Mouse (Mus musculus) T-helper 2 cell (primary cell): ENCODE results near the gene Hist2h2aa1.

Source experiments
- in situ Hi-C: fragments of 300-600 bp; cut with MboI, MseI; formaldehyde crosslinking; loops from one replicate; pipeline ENCODE4 v1.15.1; 2025; ENCODE audit warnings: high pct_unique_total_duplicates

Hist2h2aa1 gene

GRCm38 (mm10) chr3:96250890-96251289 lies 5.6 kb downstream of the Hist2h2aa1 start:
- in situ Hi-C loops: no loop called here

GRCm38 (mm10) chr3:96251787-96252186 lies 6.5 kb downstream of the Hist2h2aa1 start:
- in situ Hi-C loops: no loop called here

GRCm38 (mm10) chr3:96254683-96255355 lies 9.5 kb downstream of the Hist2h2aa1 start:
- in situ Hi-C loops: no loop called here

DNA sequence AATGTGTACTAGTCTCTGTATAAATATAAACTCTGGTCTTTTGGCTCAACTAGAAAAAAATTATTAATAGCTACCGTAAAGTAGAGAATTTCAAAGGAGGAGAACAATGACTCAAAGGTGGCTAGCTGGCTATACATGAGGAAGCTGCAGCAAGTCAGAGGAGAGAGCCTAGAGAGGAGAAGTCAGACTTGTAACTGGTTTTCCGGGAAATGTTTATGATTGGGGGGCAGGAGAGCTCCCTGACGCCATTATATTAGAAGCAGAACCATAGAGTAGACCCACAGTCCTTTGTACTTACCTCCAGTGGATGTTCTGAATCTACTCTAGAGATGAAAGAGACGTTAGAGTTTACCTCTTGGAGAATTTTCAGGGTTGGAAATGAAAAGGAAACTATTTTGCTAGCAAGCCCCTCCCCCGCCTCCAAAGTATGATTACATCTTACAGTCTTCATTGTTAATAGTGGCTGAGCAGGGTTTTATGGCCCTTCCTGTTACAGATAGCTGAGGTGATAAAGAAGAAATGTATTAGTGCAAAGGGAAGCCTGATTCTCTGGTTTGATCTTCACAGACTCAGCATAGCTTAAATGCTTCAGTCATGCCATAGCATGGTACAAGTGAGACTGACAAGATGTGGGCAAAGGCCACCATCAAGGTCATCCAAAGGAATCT lies 10.8 kb downstream of the Hist2h2aa1 start:
- in situ Hi-C loops: no loop called here

DNA sequence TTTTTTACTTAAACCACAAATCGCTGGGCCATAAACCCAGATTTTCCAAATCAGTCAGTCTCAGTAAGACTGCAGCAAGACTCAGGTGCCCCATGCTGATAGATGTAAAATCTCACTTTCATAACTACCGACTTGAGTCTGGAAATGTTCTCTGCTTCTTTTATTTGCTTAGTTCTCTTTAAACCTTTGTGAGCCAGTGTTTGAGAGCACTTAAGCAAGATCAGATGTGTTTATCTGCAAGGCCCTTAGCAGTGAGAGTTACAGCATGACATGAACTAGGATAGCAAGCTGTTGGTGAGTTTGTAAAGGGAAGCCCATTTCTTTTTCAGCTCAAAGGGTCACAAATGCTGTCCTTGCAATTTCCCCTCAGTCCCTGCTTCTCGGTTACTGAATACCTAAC lies 11.9 kb downstream of the Hist2h2aa1 start:
- in situ Hi-C loops: no loop called here

DNA sequence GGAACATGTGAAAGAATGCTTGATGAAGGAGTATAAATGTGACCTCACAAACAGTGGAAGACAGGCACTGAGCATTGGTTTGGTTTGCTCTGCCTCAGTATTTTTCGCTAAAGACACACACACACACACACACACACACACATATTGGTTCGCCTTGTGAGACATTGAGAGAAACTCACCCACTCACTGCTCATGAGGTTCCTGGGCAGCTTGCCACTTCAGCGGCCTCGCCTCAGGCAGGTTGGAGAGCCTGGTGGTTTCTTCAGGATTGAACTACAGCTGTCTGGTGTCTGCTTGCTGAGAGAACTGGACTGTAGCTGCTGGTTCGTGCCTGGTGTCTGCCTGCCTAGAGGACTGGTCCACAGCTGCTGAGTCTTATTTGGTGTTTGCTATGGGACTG lies 14.9 kb downstream of the Hist2h2aa1 start:
- in situ Hi-C loops: loop anchor here (10.0 kb wide), 1 partner anchor 585 kb away; no protein-coding TSS in a partner anchor

GRCm38 (mm10) chr3:96261623-96262022 lies 16.3 kb downstream of the Hist2h2aa1 start:
- in situ Hi-C loops: loop anchor here (10.0 kb wide), 1 partner anchor 587 kb away; no protein-coding TSS in a partner anchor

GRCm38 (mm10) chr3:96262216-96262875 lies 17.0 kb downstream of the Hist2h2aa1 start:
- in situ Hi-C loops: loop anchor here (10.0 kb wide), 1 partner anchor 588 kb away; no protein-coding TSS in a partner anchor

GRCm38 (mm10) chr3:96262979-96263550 lies 17.8 kb downstream of the Hist2h2aa1 start, which contains the start of gene Hist2h4:
TSS of gene Hist2h4 (minus strand) at chr3:96263311.
- in situ Hi-C loops: loop anchor here (10.0 kb wide), 1 partner anchor 588 kb away; no protein-coding TSS in a partner anchor

- in situ Hi-C loops: loop anchor here (10.0 kb wide), 1 partner anchor 589 kb away; no protein-coding TSS in a partner anchor
Observed at GRCm38 (mm10) chr3:96263558-96264403, 18.5 kb downstream of the Hist2h2aa1 start.

DNA sequence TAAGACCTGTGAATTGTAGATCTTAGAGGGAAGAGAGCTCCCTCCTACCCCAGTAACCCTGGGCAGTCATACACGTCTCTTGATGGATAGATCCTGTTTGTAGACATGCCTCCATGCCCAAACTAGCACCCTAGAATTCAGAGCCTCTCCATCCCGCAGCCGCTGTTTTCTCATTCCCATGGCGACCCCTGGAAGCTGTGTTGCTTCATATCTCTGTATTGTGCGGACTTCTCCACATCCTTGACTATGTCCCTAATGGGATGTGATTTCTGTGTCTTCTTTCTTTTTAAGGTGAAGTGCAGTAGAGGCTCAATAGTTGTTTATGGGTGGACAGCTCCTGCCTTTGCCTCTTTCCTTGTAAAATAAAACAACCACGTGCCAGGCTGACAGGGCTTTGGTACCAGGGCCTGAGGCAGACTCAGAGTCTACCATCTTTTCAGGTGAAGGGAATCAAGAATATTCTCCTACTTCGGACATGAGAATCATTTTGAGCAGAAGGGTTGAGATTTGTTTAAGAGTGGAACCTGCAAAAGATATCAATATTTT lies 19.2 kb downstream of the Hist2h2aa1 start:
- in situ Hi-C loops: loop anchor here (10.0 kb wide), 1 partner anchor 590 kb away; no protein-coding TSS in a partner anchor

DNA sequence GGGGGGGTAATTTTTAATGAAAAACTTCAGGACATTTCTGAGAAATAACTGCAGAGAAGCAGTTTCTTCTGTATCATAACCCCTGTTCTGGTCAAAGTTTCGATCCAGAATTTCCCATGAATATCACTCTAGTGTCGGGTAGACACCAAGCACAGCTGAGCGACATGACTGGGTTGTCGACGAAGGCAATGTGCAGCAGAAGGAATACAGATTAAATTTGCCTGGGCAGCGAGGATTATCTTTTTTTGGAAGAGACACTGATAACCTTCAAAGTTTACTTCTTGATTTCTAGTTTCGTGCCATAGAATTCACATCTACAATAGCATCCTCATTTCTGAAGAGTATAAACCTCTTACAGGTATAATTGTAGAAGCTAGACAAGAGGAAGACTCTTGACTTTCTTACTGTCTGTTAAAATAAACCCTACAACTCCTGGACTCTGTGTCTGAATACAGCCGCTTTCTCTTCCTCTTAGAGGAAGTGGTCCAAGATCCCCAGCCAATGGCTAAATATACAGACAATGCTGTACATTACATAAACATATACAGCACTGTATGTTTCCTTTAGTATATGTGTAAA lies 20.9 kb downstream of the Hist2h2aa1 start:
- in situ Hi-C loops: loop anchor here (10.0 kb wide), 1 partner anchor 591 kb away; no protein-coding TSS in a partner anchor

DNA sequence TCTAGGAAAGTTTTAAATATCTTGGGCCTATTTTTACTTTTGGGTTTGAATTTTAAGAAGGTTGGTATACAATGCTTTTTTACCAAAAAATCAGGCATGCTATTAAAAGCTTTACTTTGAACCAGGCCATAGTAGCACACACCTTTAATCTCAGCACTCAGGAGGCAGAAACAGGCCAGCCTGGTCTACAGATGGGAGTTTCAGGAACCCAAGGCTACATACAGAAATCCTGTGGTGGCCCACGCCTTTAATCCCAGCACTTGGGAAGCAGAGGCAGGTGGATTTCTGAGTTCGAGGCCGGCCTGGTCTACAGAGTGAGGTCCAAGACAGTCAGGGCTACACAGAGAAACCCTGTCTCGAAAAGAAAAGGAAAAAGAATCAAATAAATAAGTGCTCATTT lies 22.2 kb downstream of the Hist2h2aa1 start:
- in situ Hi-C loops: loop anchor here (10.0 kb wide), 1 partner anchor 593 kb away; no protein-coding TSS in a partner anchor

GRCm38 (mm10) chr3:96268051-96268775 lies 22.9 kb downstream of the Hist2h2aa1 start, which contains the start of gene Hist2h3b:
TSS of gene Hist2h3b (plus strand) at chr3:96268654.
- in situ Hi-C loops: loop anchor here (10.0 kb wide), 1 partner anchor 593 kb away; no protein-coding TSS in a partner anchor

DNA sequence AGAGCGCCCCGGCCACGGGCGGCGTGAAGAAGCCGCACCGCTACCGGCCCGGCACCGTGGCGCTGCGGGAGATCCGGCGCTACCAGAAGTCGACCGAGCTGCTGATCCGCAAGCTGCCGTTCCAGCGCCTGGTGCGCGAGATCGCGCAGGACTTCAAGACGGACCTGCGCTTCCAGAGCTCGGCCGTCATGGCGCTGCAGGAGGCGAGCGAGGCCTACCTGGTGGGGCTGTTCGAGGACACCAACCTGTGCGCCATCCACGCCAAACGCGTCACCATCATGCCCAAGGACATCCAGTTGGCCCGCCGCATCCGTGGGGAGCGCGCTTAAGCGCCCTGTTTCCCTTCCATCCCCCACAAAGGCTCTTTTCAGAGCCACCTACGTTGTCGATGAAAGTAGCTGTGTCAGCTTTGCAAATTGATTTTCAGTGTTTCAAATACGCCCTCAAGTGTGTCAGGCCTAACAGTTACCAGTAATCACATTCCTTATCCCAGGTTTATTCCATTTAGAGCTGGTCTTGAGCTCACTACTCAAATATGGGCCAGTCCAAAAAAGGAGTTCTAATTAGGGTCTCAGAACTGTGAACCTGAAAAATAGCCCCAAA lies 23.6 kb downstream of the Hist2h2aa1 start:
- in situ Hi-C loops: loop anchor here (10.0 kb wide), 1 partner anchor 594 kb away; no protein-coding TSS in a partner anchor

DNA sequence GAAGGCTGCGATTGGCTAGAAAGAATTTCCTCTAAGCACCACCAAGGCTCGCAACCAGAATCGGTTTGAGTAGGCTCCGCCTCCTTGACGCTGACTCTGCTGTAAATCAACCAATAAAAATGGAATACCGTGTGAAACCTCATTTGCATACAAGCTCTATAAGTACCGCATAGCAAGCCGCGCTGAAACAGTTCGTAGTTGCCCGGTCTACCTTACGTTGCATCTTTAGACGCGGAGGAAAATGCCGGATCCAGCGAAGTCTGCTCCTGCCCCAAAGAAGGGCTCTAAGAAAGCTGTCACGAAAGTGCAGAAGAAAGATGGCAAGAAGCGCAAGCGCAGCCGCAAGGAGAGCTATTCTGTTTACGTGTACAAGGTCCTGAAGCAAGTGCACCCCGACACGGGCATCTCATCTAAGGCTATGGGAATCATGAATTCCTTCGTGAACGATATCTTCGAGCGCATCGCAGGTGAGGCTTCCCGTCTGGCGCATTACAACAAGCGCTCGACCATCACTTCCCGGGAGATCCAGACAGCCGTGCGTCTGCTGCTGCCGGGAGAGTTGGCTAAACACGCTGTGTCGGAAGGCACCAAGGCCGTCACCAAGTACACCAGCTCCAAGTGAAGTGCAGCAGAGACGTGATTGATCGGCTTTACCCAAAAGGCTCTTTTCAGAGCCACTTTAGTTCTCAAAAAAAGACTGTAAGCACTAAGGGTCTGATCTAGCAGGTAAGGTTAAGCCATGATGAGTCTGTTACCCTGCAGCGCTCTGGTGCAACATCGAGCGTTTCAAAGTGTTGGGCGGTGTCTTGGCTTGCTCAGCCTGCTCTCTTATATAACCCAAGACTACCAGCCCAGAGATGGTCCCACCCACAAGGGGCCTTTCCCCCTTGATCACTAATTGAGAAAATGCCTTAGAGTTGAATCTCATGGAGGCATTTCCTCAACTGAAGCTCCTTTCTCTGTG lies 24.5 kb downstream of the Hist2h2aa1 start, which contains the start of gene Hist2h2bb:
Hist2h2bb (plus strand) TSS at position 242 of the 964 bp plus-strand sequence.
- in situ Hi-C loops: loop anchor here (10.0 kb wide), 1 partner anchor 595 kb away; no protein-coding TSS in a partner anchor
